Mouse (Mus musculus) gastrocnemius, postnatal 14 days (tissue): ENCODE measurements at regions not wholly inside any gene's neighbourhood (a gene's known extent, or its start where the extent isn't known, plus 50 kb on each side); places are given as distances from the start of the nearest gene placed in this dataset.

Experiments
- DNase-seq: peaks from one replicate; pipeline ENCODE4 v3.0.0; 2021; ENCODE audit warnings: mixed read lengths
- intact Hi-C: fragments of 180-260 bp; cut with DNase I; formaldehyde crosslinking; loops from one replicate; pipeline ENCODE4 v1.15.1; 2025; ENCODE audit warnings: low total_unique reads

DNA sequence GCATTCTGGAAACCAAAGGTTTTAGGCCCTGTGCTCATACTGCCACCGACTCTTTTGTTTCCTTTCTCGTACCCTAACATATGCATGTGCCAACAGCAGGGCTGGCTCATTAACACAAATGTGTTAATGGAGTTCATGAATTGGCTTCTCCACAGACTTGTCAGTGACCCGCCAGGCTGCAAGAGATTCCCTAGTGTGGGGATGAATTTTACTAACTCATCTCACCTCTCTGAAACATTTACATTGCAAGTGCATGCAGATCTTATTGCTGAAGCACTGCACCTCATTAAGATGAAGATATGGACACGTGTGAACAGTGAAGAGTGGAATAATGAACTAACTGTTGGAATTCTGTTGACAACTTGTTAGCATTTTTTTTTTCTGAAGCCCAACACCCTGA, 762.2 kb downstream of the Pla2g4a start:
- no peak for DNase-seq
- intact Hi-C loops: no loop called here
